Mouse (Mus musculus) brain, embryonic 14.5 days (tissue): ENCODE measurements around the gene Cnr2.

Source experiments
- CTCF ChIP-seq: fragments of 200-500 bp; IDR thresholded peaks from 2 replicates; pipeline ENCODE4 v1.5.1; 2012; ENCODE audit warnings: inconsistent platforms, mild to moderate bottlenecking, moderate library complexity, borderline replicate concordance; ENCODE audit not compliant: insufficient read depth, insufficient read length; ENCODE audit errors: extremely low read depth
- POLR2A ChIP-seq: fragments of 200-500 bp; IDR thresholded peaks from 2 replicates; pipeline ENCODE4 v1.6.1; 2012; ENCODE audit warnings: mild to moderate bottlenecking, inconsistent platforms, borderline replicate concordance; ENCODE audit not compliant: poor library complexity, insufficient read depth, insufficient read length, severe bottlenecking; ENCODE audit errors: extremely low read depth

DNA sequence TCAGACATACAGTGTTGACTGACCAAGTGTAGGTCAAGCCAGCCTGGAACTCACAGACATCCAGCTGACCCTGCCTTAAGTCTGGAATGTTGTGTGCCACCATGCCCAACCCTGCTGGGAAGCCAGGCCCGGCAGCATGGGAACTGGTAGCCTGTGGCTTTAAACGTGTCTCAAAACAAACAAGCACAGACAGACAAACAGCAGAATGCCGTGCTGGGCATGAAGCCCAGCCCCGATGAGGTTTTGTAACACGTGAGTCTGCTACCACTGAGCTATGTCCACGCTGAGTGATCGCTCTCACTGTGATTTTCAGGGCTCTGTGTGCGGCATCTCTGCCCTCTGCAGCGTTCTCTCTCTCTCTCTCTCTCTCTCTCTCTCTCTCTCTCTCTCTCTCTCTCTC is 60.7 kb downstream of the Cnr2 start:
- TF ChIP-seq CTCF (no peak), POLR2A (no peak)
